Mouse (Mus musculus): ENCODE results near the gene Syt16. TPM values are rescaled to one million over a fixed set of nuclear protein-coding genes. Genes with fewer than 3 reads are reported as not detected.
A peak's percentile ranks its signal among the peaks of the same experiment; 100 is the strongest.

The Syt16 gene
- polyA plus RNA-seq, 1 experiment from 2014 or later, result 9.6 TPM

GRCm38 (mm10) chr12:74116825-74117224, 119.4 kb downstream of the Syt16 start:
- H3K4me1 ChIP-seq, result no peaks in the 10 kb centered on the region
- no peaks in the 10 kb centered on the region for H3K27me3 ChIP-seq
- no peaks in the 10 kb centered on the region for H3K36me3 ChIP-seq
- WGBS, result 76% methylated on average over 6 of the region's 6 CpGs
- no peak for ATAC-seq (ENCODE audit: insufficient number of reproducible peaks, insufficient read depth, low FRiP score, low TSS enrichment)
- no peak overlapping the region for H3K4me2 ChIP-seq (replicated peaks)
- no peak overlapping the region for H3K4me3 ChIP-seq
- no peak overlapping the region for H3K9ac ChIP-seq
- no peak overlapping the region for H3K27ac ChIP-seq
- no peaks in the 10 kb centered on the region for H3K9me3 ChIP-seq

DNA sequence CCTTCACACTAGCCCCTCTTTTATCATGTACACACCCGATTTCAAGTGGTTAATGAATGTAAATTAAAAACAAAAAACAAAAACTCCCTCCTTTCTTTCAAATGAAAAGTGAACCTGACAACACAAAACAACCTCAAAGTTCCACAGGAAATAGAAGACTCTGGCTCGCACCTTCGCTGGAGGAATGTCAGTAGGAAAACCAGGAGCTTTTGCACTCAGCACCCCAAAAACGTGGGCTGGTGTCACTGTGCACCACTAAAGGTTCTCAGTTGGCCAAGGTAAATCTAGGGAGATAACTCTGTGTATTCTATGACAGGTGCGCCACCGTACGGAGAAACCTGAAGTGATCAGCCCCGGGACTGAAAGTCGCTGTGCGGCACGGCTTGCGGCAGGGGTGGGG, 128.3 kb downstream of the Syt16 start:
- H3K27me3 ChIP-seq, result no peaks in the 10 kb centered on the region
- no peak overlapping the region for H3K4me3 ChIP-seq
- H3K9ac ChIP-seq, result no peak overlapping the region
- WGBS, result 79% methylated on average over 12 of the region's 12 CpGs
- H3K4me1 ChIP-seq, result no peaks in the 10 kb centered on the region
- H3K36me3 ChIP-seq, result no peaks in the 10 kb centered on the region
- H3K4me2 ChIP-seq (replicated peaks), result no peak overlapping the region
- no peak overlapping the region for H3K27ac ChIP-seq
- ATAC-seq (ENCODE audit: insufficient number of reproducible peaks, insufficient read depth, low FRiP score, low TSS enrichment), result no peak
- peaks cover 5% of the 10 kb centered on the region for H3K9me3 ChIP-seq

DNA sequence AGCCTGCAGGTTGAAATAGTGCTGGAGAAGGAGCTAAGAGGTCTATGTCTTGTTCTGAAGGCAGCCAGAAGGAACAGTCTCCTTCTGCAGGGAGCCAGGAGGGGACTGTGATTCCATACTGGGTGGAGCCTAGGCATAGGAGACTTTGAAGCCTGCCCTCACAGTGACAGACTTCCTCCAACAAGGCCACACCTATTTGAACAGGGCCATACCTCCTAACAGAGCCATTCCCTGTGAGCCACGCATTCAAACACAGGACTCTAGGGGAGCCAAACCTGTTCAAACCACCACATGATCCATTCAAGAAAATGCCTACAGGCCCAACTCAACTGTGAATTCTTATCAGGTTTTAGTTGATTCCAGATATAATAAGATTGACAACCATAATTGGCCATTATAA, 130.8 kb downstream of the Syt16 start:
- Histone ChIP-seq H3K27ac (no peak overlapping the region), H3K9ac (no peak overlapping the region), H3K9me3 (peaks cover 5% of the 10 kb centered on the region), H3K36me3 (no peaks in the 10 kb centered on the region), H3K4me2 (replicated peaks) (no peak overlapping the region), H3K4me1 (no peaks in the 10 kb centered on the region), H3K27me3 (no peaks in the 10 kb centered on the region), H3K4me3 (no peak overlapping the region)
- WGBS, result 79% methylated on average over 1 of the region's 1 CpGs
- ATAC-seq (ENCODE audit: insufficient number of reproducible peaks, insufficient read depth, low FRiP score, low TSS enrichment), result no peak

- H3K9me3 ChIP-seq, result no peaks in the 10 kb centered on the region
- no peak for ATAC-seq (ENCODE audit: insufficient number of reproducible peaks, insufficient read depth, low FRiP score, low TSS enrichment)
- no peaks in the 10 kb centered on the region for H3K4me1 ChIP-seq
- H3K27me3 ChIP-seq, result no peaks in the 10 kb centered on the region
- H3K27ac ChIP-seq, result no peak overlapping the region
- H3K36me3 ChIP-seq, result no peaks in the 10 kb centered on the region
- no peak overlapping the region for H3K4me2 ChIP-seq (replicated peaks)
- no peak overlapping the region for H3K9ac ChIP-seq
- WGBS, result 78% methylated on average over 2 of the region's 2 CpGs
- no peak overlapping the region for H3K4me3 ChIP-seq
These were observed 134.3 kb downstream of the Syt16 start for GRCm38 (mm10) chr12:74131790-74132189.

- H3K27ac ChIP-seq, result no peak overlapping the region
- no peak overlapping the region for H3K4me2 ChIP-seq (replicated peaks)
- no peaks in the 10 kb centered on the region for H3K4me1 ChIP-seq
- H3K27me3 ChIP-seq, result no peaks in the 10 kb centered on the region
- no peak overlapping the region for H3K4me3 ChIP-seq
- no peaks in the 10 kb centered on the region for H3K36me3 ChIP-seq
- no peaks in the 10 kb centered on the region for H3K9me3 ChIP-seq
- 77% methylated on average over 7 of the region's 7 CpGs for WGBS
- ATAC-seq (ENCODE audit: insufficient number of reproducible peaks, insufficient read depth, low FRiP score, low TSS enrichment), result no peak
- H3K9ac ChIP-seq, result no peak overlapping the region
These were observed 144.7 kb downstream of the Syt16 start for GRCm38 (mm10) chr12:74142147-74142546.

DNA sequence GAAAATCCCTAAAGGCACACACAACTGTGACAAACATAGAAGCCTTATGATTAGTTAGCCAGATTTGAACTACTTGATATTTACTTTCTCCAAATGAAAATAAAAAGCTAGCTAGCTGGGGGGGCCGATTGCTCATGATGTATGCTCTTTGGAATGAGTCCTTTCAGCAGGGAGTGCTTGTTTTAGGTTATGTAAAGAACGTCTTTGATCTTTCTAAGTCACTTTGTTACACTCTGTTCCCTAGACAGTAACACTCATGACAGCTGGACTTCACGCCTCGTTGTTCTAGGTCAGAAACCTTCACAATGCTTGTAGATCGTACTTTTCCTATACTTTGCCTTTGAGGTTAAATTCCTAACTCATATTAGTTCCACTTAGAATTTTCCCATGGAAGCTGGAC, 146.9 kb downstream of the Syt16 start:
- no peaks in the 10 kb centered on the region for H3K4me1 ChIP-seq
- ATAC-seq (ENCODE audit: insufficient number of reproducible peaks, insufficient read depth, low FRiP score, low TSS enrichment), result no peak

GRCm38 (mm10) chr12:74160791-74161190, 163.3 kb downstream of the Syt16 start:
- Histone ChIP-seq H3K4me1 (no peaks in the 10 kb centered on the region), H3K4me2 (replicated peaks) (no peak overlapping the region), H3K27ac (no peak overlapping the region), H3K9ac (no peak overlapping the region), H3K27me3 (no peaks in the 10 kb centered on the region), H3K9me3 (no peaks in the 10 kb centered on the region), H3K4me3 (no peak overlapping the region), H3K36me3 (no peaks in the 10 kb centered on the region)
- ATAC-seq (ENCODE audit: insufficient number of reproducible peaks, insufficient read depth, low FRiP score, low TSS enrichment), result no peak
- 77% methylated on average over 3 of the region's 3 CpGs for WGBS

More for the DNA sequence above, 146.9 kb downstream of the Syt16 start:
- Histone ChIP-seq H3K36me3 (no peaks in the 10 kb centered on the region), H3K9ac (no peak overlapping the region), H3K27ac (no peak overlapping the region), H3K4me2 (replicated peaks) (no peak overlapping the region), H3K4me3 (no peak overlapping the region), H3K9me3 (no peaks in the 10 kb centered on the region), H3K27me3 (no peaks in the 10 kb centered on the region)
- 56% methylated on average over 5 of the region's 5 CpGs for WGBS

GRCm38 (mm10) chr12:74163080-74163479, 165.6 kb downstream of the Syt16 start:
- ATAC-seq (ENCODE audit: insufficient number of reproducible peaks, insufficient read depth, low FRiP score, low TSS enrichment), result no peak
- H3K36me3 ChIP-seq, result no peaks in the 10 kb centered on the region
- 84% methylated on average over 2 of the region's 2 CpGs for WGBS

GRCm38 (mm10) chr12:74171257-74171656, 173.8 kb downstream of the Syt16 start:
- no peaks in the 10 kb centered on the region for H3K36me3 ChIP-seq
- no peaks in the 10 kb centered on the region for H3K27me3 ChIP-seq
- no peak overlapping the region for H3K27ac ChIP-seq
- H3K4me2 ChIP-seq (replicated peaks), result no peak overlapping the region
- no peaks in the 10 kb centered on the region for H3K4me1 ChIP-seq
- 82% methylated on average over 1 of the region's 1 CpGs for WGBS
- ATAC-seq (ENCODE audit: insufficient number of reproducible peaks, insufficient read depth, low FRiP score, low TSS enrichment), result no peak
- H3K9me3 ChIP-seq, result no peaks in the 10 kb centered on the region
- no peak overlapping the region for H3K9ac ChIP-seq
- no peak overlapping the region for H3K4me3 ChIP-seq

More at GRCm38 (mm10) chr12:74163080-74163479, 165.6 kb downstream of the Syt16 start:
- no peaks in the 10 kb centered on the region for H3K27me3 ChIP-seq
- no peaks in the 10 kb centered on the region for H3K9me3 ChIP-seq
- no peak overlapping the region for H3K4me2 ChIP-seq (replicated peaks)
- no peak overlapping the region for H3K9ac ChIP-seq
- H3K4me1 ChIP-seq, result no peaks in the 10 kb centered on the region
- H3K4me3 ChIP-seq, result no peak overlapping the region
- H3K27ac ChIP-seq, result no peak overlapping the region

GRCm38 (mm10) chr12:74173902-74174301, 176.4 kb downstream of the Syt16 start:
- no peaks in the 10 kb centered on the region for H3K36me3 ChIP-seq
- H3K27me3 ChIP-seq, result no peaks in the 10 kb centered on the region
- no peaks in the 10 kb centered on the region for H3K9me3 ChIP-seq
- WGBS, result 76% methylated on average over 3 of the region's 3 CpGs
- H3K4me2 ChIP-seq (replicated peaks), result no peak overlapping the region
- H3K27ac ChIP-seq, result no peak overlapping the region
- H3K4me1 ChIP-seq, result no peaks in the 10 kb centered on the region
- no peak overlapping the region for H3K9ac ChIP-seq
- no peak overlapping the region for H3K4me3 ChIP-seq
- no peak for ATAC-seq (ENCODE audit: insufficient number of reproducible peaks, insufficient read depth, low FRiP score, low TSS enrichment)

DNA sequence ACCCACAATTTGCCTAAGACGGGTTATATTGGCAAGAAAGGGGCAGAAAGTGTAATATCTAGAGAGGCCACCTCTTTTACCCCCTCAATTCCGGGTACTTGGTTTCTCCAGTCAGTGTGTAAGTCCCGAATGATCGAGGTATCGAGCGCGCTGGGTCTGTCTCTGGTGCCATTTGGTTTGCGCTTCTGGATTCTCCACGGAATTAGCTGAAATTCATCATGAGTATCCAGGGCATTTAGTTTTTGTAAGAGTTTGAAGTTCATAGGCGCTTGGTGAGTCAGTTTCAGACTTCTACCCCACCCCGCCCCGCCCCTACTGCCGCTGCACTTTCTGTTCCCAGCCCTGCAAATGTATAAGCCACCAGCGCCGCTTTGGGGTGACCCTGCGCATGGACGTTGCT, 187.1 kb downstream of the Syt16 start:
- no peaks in the 10 kb centered on the region for H3K36me3 ChIP-seq
- H3K9ac ChIP-seq, result no peak overlapping the region
- H3K4me1 ChIP-seq, result no peaks in the 10 kb centered on the region
- no peaks in the 10 kb centered on the region for H3K9me3 ChIP-seq
- H3K4me3 ChIP-seq, result no peak overlapping the region
- H3K4me2 ChIP-seq (replicated peaks), result peak overlapping the region; percentile 12; the same call in 1 of the 2 replicates
- WGBS, result 68% methylated on average over 17 of the region's 17 CpGs
- H3K27ac ChIP-seq, result no peak overlapping the region
- no peak for ATAC-seq (ENCODE audit: insufficient number of reproducible peaks, insufficient read depth, low FRiP score, low TSS enrichment)
- no peaks in the 10 kb centered on the region for H3K27me3 ChIP-seq

DNA sequence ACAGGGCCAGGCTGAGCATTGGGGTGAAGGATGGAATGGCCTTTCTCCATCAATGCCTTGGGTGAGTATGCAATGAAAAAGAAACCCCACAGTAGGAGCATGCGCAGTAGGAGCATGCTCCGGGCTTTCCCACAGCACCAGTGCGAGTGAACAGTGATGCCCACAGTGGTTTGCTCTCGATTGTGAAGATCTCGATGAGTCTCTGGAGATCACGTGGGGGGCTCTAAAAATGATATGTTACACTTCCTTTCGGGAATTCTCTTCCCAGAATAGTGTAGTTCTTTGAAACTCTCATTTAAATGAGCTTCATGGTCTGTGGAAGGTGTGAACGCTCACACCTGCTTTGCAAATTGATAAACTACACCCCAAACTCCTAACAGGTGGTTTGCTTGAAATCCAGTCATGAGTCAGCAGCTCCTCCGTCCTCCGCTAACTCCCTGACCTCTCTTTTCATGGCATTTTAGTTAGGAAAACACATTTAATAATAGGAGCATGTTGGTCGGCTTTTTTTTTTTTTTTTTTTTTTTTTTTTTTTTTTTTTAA, 190.9 kb downstream of the Syt16 start:
- no peak overlapping the region for H3K27ac ChIP-seq
- H3K4me2 ChIP-seq (replicated peaks), result no peak overlapping the region
- no peaks in the 10 kb centered on the region for H3K9me3 ChIP-seq
- WGBS, result 77% methylated on average over 11 of the region's 11 CpGs
- no peak for ATAC-seq (ENCODE audit: insufficient number of reproducible peaks, insufficient read depth, low FRiP score, low TSS enrichment)
- H3K4me3 ChIP-seq, result no peak overlapping the region
- no peaks in the 10 kb centered on the region for H3K36me3 ChIP-seq
- H3K4me1 ChIP-seq, result no peaks in the 10 kb centered on the region
- H3K9ac ChIP-seq, result no peak overlapping the region
- no peaks in the 10 kb centered on the region for H3K27me3 ChIP-seq

DNA sequence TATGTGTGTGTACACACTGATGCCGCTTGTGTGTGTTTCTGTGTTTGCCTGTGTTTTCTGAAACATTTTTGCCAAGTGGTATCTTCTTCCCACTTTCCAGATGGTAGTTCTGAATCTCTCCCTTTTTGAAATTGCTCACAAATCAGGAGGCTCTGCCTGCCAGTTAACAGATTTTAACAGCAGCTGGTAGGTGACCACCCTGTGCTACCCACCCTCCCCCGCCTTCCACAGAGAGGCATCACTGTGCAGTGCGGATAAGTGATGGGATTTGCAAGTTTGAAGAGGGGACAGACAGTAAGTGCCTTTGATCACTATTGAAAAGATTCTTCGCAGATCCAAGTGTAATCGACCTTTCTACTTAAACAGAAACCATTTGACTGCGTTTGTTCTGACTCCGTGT, 191.4 kb downstream of the Syt16 start:
- H3K9ac ChIP-seq, result no peak overlapping the region
- no peak overlapping the region for H3K4me2 ChIP-seq (replicated peaks)
- H3K9me3 ChIP-seq, result no peaks in the 10 kb centered on the region
- H3K4me1 ChIP-seq, result no peaks in the 10 kb centered on the region
- ATAC-seq (ENCODE audit: insufficient number of reproducible peaks, insufficient read depth, low FRiP score, low TSS enrichment), result no peak
- H3K4me3 ChIP-seq, result no peak overlapping the region
- no peaks in the 10 kb centered on the region for H3K27me3 ChIP-seq
- H3K36me3 ChIP-seq, result no peaks in the 10 kb centered on the region
- no peak overlapping the region for H3K27ac ChIP-seq
- WGBS, result 56% methylated on average over 7 of the region's 7 CpGs

All from embryonic facial prominence, embryonic 12.5 days (tissue).